Mouse (Mus musculus) kidney, embryonic 16.5 days (tissue): ENCODE data around the gene Aste1. TPM values are rescaled to one million over a fixed set of nuclear protein-coding genes. Genes with fewer than 3 reads are reported as not detected.

Source experiments
- ATAC-seq: fragments of 200-750 bp; cut with Nextera tagmentation; 2 replicates; pipeline ENCODE4 v1.8.0; 2017; ENCODE audit warnings: moderate TSS enrichment; ENCODE audit not compliant: low FRiP score, low TSS enrichment
- H3K27ac ChIP-seq: fragments of 300-500 bp; sonication (generic); 2 replicates; pipeline ENCODE4 v1.5.1; 2014; ENCODE audit warnings: low read length
- H3K27me3 ChIP-seq: fragments of 300-500 bp; sonication (generic); 2 replicates; pipeline ENCODE4 v1.6.1; 2014; ENCODE audit warnings: low read length, control low read depth, mixed read lengths; ENCODE audit not compliant: insufficient read depth
- H3K36me3 ChIP-seq: fragments of 300-500 bp; sonication (generic); 2 replicates; pipeline ENCODE4 v1.6.1; 2014; ENCODE audit warnings: low read length, control low read depth, mixed read lengths; ENCODE audit not compliant: insufficient read depth
- H3K4me1 ChIP-seq: fragments of 300-500 bp; sonication (generic); 2 replicates; pipeline ENCODE4 v1.6.1; 2014; ENCODE audit warnings: low read length, control low read depth, mixed read lengths; ENCODE audit not compliant: insufficient read depth
- H3K4me2 ChIP-seq: fragments of 300-500 bp; sonication (generic); replicated peaks from 2 replicates; pipeline ENCODE4 v1.6.1; 2014; ENCODE audit warnings: low read depth, low read length
- H3K4me3 ChIP-seq: fragments of 300-500 bp; sonication (generic); 2 replicates; pipeline ENCODE4 v1.5.1; 2014; ENCODE audit warnings: mild to moderate bottlenecking, low read length
- H3K9ac ChIP-seq: fragments of 300-500 bp; sonication (generic); replicated peaks from 2 replicates; pipeline ENCODE4 v1.6.1; 2014; ENCODE audit warnings: low read length
- H3K9me3 ChIP-seq: fragments of 300-500 bp; sonication (generic); 2 replicates; pipeline ENCODE4 v1.6.1; 2016; ENCODE audit warnings: low read length, control low read depth
- WGBS: fragments of 180-500 bp; shearing (Covaris S2); extraction: QIAGEN DNeasy Blood & Tissue Kit; methylation state at CpG from one replicate; pipeline ENCODE4 v1.1.7; 2014; 5-methylcytosine and 5-hydroxymethylcytosine counted together
- polyA plus RNA-seq: library from polyadenylated mRNA; unstranded; fragments of >200 nt; fragmentation: Nextera tagmentation; extraction: Ambion mirVana; gene quantifications from 2 replicates; pipeline ENCODE4 v1.2.1, GENCODE M21; 2015

The Aste1 gene
- polyA plus RNA-seq: 13.1 and 15.1 TPM in 2 replicates

DNA sequence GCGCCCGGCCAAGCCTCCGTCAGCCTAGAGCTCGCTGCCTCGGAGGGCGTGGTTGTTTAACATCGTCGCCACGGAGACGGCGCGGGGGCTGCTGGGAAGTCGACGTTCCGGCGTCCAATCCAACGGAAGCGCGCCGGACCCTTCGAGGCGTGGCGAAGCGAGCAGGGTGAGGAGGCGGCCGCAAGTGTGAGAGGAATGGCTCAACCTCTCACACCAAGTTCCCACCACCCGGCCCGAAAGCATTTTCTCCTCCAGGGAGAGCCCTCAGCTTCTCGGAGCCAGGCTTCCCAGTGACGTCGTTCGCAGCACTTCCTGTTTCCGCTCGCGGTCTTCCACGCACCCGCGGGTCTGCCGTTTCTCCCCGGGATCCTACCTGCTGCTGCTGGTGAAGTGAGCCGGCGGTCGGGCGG, at the start of gene Aste1, which contains the start of gene Nek11:
TSS of gene Aste1 (plus strand) at position 175 of the 410 bp plus-strand sequence.
TSS of gene Nek11 (minus strand) at position 307 of the 410 bp plus-strand sequence.
- whole genome bisulfite sequencing: under 1% methylated on average over 44 of the region's 44 CpGs
- H3K9me3 ChIP-seq: no peaks in the 10 kb centered on the region
- H3K4me2 ChIP-seq: peak within 1 kb of the TSS; percentile 74
- peak; percentile 99 for ATAC-seq
- H3K4me1 ChIP-seq: peaks cover 21% of the 10 kb centered on the region
- H3K9ac ChIP-seq: peak within 1 kb of the TSS; percentile 74
- H3K36me3 ChIP-seq: peaks cover 14% of the 10 kb centered on the region
- H3K27me3 ChIP-seq: no peaks in the 10 kb centered on the region
- peak within 1 kb of the TSS; percentile 73 for H3K4me3 ChIP-seq
- peak within 1 kb of the TSS; percentile 95 for H3K27ac ChIP-seq

DNA sequence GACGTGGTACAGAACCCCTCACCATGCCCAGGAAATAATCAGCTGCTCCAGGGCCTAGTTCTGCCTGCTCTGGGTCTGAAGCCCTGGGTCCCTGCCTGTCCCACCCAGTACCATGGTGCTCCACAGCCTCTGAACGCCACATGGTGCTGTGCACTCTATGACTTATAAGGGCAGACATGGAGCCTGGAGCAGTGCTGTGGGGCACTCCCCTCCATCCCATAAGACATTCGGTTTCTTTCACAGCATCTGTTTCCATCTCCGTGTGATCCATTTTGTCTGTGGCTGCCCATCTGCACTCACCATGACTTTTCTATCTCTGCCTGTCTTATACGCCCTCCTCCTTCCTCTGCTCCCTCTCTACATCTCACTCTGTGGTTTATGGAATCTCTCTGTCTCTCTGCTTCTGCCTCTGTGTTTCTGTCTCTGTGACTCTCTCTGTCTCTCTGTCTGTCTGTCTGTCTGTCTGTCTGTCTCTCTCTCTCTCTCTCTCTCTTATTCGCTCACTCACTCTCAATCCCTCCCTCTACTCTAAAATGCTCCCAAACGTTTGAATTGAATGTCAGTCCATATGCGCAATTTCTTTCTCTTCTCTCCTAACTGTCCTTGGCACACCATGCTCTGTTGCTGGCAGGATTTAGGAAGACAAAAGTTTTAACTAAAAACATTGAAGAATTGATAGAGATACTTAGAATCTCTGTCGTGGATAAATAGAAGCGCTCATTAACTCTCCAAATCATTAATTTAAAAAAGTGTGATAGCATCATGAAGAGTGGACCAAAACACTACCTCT, 46.8 kb upstream of the Aste1 start:
- H3K4me3 ChIP-seq: no peak overlapping the region
- ATAC-seq: no peak

DNA sequence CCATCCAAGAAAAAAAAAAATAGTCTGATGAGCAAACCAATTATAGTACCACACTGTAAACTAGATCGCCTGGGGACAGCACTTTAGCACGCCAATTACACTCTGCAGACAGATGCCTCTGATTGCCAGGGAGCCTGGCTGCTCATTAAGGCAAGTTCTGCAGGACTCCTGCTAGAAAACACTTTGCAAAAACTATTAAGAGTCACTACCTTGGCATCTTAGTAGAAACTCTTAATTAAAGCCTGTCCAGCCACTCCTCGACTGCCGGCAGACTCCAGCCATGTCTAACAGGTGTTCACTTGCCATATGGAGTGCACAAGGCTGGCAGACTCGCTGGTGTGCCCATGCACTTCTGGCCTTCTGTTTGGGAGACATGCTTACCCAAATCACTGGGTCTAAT, 46.2 kb upstream of the Aste1 start:
- H3K9ac ChIP-seq: no peak overlapping the region
- 65% methylated on average over 5 of the region's 5 CpGs for WGBS

More for the DNA sequence above, 46.8 kb upstream of the Aste1 start:
- Histone ChIP-seq H3K4me2 (no peak overlapping the region), H3K36me3 (no peaks in the 10 kb centered on the region), H3K9ac (no peak overlapping the region), H3K4me1 (no peaks in the 10 kb centered on the region), H3K9me3 (no peaks in the 10 kb centered on the region), H3K27ac (no peak overlapping the region), H3K27me3 (no peaks in the 10 kb centered on the region)
- whole genome bisulfite sequencing: 74% methylated on average over 10 of the region's 10 CpGs

DNA sequence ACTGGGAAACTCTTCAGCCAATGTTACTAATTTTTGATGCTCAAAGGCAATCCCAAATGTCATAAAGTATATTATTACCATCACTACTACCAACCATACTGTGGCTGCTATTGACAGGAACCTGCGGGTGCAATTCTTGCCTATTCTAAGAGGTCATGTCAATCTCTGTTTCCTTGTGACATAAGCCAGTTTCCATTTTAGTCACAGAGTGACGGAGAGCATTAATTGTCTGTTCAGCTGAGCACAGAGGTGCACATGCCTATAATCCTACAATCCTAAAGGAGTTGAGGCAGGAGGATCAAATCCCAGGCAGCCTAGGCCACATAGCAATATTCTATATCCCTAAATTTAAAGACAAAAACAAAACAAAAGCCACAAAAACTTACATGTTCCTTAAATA, 33.0 kb upstream of the Aste1 start:
- H3K4me1 ChIP-seq: no peaks in the 10 kb centered on the region
- ATAC-seq: no peak
- no peak overlapping the region for H3K9ac ChIP-seq
- no peaks in the 10 kb centered on the region for H3K36me3 ChIP-seq
- H3K4me3 ChIP-seq: no peak overlapping the region
- no peaks in the 10 kb centered on the region for H3K27me3 ChIP-seq
- 80% methylated on average over 2 of the region's 2 CpGs for WGBS
- H3K4me2 ChIP-seq: no peak overlapping the region
- H3K27ac ChIP-seq: no peak overlapping the region
- no peaks in the 10 kb centered on the region for H3K9me3 ChIP-seq

More for the DNA sequence above, 46.2 kb upstream of the Aste1 start:
- H3K4me3 ChIP-seq: no peak overlapping the region
- H3K36me3 ChIP-seq: no peaks in the 10 kb centered on the region
- H3K27me3 ChIP-seq: no peaks in the 10 kb centered on the region
- H3K4me2 ChIP-seq: no peak overlapping the region
- no peak for ATAC-seq
- no peak overlapping the region for H3K27ac ChIP-seq
- H3K4me1 ChIP-seq: no peaks in the 10 kb centered on the region
- H3K9me3 ChIP-seq: no peaks in the 10 kb centered on the region

DNA sequence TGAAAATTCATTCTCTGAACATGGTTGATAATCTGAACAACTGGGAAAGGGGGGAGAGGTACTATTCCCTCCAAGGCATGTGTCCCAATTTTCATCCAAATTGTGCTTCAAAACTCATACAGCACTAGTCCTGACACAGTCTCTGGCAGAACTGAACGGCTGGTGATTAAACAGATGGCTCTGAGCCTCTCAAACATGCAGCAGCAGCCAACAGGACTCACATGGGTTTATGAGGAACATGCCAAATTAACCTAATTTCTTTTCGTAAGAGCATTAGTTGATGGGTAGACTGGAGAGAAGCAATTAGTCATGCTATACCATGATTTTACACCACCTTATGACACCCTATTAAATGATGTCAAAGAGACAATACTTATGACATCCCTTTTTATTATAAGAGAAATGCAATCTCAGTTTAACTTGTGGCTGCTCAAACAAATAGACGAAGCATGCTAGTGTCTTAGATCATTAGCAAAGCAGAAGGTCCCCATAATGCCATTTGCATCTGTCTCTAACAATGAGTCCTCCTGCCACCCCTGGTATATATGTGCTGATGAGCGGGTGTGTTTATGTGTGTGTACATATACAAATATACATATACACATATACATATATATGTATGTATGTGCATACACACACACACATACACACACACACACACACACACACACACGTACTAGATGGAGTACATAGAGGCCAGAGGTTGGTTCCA, 31.5 kb upstream of the Aste1 start:
- H3K27ac ChIP-seq: no peak overlapping the region
- H3K9ac ChIP-seq: no peak overlapping the region
- H3K4me2 ChIP-seq: no peak overlapping the region
- H3K36me3 ChIP-seq: no peaks in the 10 kb centered on the region
- no peak for ATAC-seq
- 85% methylated on average over 5 of the region's 5 CpGs for WGBS
- H3K9me3 ChIP-seq: no peaks in the 10 kb centered on the region
- no peaks in the 10 kb centered on the region for H3K27me3 ChIP-seq
- H3K4me1 ChIP-seq: no peaks in the 10 kb centered on the region
- H3K4me3 ChIP-seq: no peak overlapping the region

DNA sequence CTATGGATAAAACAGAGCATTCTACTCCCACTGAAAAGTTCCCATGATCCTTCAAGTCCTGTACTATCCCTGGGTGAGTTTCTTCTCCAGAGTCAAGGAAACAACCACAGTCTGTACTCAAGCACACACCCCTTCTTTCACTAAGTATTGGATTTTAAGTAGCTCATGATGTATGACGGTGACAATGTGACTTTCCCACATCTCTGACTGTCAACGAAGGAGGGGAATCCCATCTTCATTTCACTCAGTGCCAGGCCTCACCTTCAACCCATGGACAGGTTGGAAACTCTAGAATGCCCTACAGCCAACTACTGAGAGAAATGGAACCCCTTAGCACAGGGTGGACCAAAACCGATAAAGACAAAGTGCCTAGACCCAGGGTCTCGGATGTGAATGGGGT, 29.0 kb upstream of the Aste1 start:
- Histone ChIP-seq H3K4me1 (no peaks in the 10 kb centered on the region), H3K36me3 (no peaks in the 10 kb centered on the region), H3K27ac (no peak overlapping the region), H3K9me3 (no peaks in the 10 kb centered on the region), H3K9ac (no peak overlapping the region), H3K27me3 (no peaks in the 10 kb centered on the region), H3K4me2 (no peak overlapping the region), H3K4me3 (no peak overlapping the region)
- ATAC-seq: no peak
- WGBS: 88% methylated on average over 4 of the region's 4 CpGs

DNA sequence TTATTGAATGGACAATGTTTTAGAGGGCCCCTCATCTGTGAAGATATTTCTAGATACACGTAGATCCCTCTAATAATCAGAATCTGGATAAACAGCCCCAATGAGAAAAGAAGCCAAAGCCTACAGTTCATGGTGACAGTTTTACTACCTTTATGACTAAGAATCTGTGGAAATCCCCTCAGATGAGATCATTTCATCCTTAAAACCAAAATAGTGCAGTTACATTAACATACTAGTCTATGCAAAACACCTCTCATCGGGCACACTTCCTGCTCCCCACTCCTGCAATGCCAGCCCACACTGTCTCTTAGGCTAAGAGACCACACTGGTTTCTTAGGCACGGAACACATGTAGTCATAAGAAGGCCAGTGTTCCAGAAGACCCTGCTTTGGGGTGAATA, 26.6 kb upstream of the Aste1 start:
- Histone ChIP-seq H3K4me2 (no peak overlapping the region), H3K4me1 (no peaks in the 10 kb centered on the region), H3K4me3 (no peak overlapping the region), H3K9ac (no peak overlapping the region), H3K27me3 (no peaks in the 10 kb centered on the region), H3K9me3 (no peaks in the 10 kb centered on the region), H3K27ac (no peak overlapping the region), H3K36me3 (no peaks in the 10 kb centered on the region)
- 77% methylated on average over 3 of the region's 3 CpGs for WGBS
- ATAC-seq: no peak

DNA sequence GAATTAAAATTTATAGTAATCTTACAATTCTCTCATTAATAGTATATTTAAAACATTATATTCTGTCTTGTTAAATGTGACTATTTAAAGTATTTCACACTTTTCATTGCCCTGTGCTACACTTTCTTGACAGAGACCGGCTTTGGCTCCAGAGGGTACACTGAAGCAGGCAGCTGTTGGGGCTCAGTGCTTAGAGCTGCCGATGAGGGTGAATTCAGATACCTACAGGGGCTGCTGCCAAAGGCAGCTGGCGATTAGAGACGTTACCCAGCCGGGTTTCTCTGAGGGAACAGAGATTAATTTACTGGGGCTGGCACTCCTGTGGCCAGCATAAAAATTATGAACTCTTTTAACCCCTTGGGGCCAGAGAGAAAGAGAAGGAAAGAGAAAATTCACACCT, 20.8 kb upstream of the Aste1 start:
- H3K9ac ChIP-seq: no peak overlapping the region
- 50% methylated on average over 5 of the region's 5 CpGs for WGBS
- no peak overlapping the region for H3K27ac ChIP-seq

DNA sequence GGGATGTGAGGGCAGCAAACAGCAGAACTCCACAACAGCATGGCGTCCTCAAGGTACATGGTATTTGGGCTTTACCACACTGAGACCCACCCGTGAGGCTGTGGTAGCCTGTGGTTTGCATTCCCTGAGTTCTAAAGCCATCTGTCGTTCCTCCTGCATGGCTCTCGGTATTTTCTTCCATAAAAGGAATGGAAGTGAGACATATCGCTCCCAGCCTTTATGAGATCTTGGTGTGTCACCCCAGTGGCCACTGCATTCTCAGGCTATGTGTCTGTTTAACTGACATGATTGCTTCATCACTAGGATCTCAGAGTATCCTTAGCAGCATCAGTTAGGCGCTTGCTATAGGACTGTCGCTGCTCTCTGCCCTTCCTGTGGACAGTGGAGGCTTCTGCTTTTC, 18.8 kb upstream of the Aste1 start:
- no peak overlapping the region for H3K4me2 ChIP-seq
- H3K9ac ChIP-seq: no peak overlapping the region
- no peaks in the 10 kb centered on the region for H3K9me3 ChIP-seq
- H3K36me3 ChIP-seq: no peaks in the 10 kb centered on the region
- ATAC-seq: no peak
- no peak overlapping the region for H3K27ac ChIP-seq
- H3K4me3 ChIP-seq: no peak overlapping the region
- no peaks in the 10 kb centered on the region for H3K4me1 ChIP-seq
- no peaks in the 10 kb centered on the region for H3K27me3 ChIP-seq
- WGBS: 72% methylated on average over 7 of the region's 7 CpGs

More for the DNA sequence above, 20.8 kb upstream of the Aste1 start:
- no peaks in the 10 kb centered on the region for H3K36me3 ChIP-seq
- ATAC-seq: no peak
- H3K4me3 ChIP-seq: no peak overlapping the region
- H3K4me2 ChIP-seq: no peak overlapping the region
- no peaks in the 10 kb centered on the region for H3K4me1 ChIP-seq
- H3K9me3 ChIP-seq: no peaks in the 10 kb centered on the region
- H3K27me3 ChIP-seq: no peaks in the 10 kb centered on the region
